Mouse (Mus musculus) retina, embryonic 14.5 days (tissue): ENCODE measurements at regions not wholly inside any gene's neighbourhood (a gene's known extent, or its start where the extent isn't known, plus 50 kb on each side); places are given as distances from the start of the nearest gene placed in this dataset.

Source experiments
- DNase-seq: peaks from one replicate; pipeline ENCODE4 v3.0.0-alpha.2; 2015; ENCODE audit warnings: low spot score

DNA sequence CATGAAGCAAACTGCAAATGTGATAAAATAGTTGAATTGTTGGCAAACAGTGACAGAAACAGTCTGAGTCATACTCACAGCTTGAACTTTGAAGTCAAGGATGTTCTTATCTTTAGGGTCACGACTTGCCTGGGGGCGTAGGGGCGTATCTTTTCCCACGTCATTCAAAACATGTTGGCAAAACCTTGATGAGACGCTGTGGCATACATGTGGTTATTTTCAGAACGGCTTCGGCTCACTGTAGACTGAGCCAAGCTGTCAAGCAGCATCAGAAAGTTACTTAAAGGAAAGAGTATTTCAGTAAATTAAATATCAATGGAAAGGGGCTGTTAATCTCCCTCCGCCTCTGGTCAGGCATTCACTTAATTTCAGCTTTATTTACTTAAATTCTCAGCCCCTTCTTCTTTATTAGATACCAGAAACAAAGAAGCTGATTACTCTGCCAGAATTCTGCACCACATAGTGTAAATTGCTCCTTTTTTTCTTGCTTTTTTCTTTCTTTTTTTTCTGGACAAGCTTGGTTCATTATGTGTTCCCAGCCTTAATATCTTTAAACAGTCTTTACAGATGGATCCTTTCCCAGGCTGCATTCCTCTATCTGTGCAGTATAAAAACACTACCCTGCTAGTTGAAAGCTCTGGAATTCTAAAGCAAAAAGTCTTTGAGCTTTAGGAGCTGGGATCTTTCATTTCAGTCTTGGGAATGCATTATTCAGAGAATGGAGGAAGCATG lies 302.9 kb upstream of the Epha3 start:
- no peak for DNase-seq

DNA sequence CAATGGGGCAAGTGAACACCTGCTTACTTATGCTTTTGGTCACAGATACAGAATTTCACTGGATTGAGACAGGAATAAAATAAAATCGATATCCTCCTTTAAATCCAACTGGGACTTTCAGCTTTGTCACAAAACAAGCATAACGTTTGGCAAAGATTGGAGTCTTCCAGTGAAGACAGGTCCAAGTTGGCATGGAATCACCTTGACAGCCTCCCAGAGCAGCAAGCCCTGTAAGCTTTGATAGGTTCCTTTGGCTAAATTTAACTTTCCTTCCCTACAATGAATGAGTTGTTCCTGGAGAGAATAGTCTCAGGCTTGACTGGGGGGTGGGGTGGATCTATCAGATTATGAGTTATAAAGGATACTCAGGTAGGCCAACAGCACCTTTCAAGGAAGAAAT lies 302.1 kb upstream of the Epha3 start:
- no peak for DNase-seq

DNA sequence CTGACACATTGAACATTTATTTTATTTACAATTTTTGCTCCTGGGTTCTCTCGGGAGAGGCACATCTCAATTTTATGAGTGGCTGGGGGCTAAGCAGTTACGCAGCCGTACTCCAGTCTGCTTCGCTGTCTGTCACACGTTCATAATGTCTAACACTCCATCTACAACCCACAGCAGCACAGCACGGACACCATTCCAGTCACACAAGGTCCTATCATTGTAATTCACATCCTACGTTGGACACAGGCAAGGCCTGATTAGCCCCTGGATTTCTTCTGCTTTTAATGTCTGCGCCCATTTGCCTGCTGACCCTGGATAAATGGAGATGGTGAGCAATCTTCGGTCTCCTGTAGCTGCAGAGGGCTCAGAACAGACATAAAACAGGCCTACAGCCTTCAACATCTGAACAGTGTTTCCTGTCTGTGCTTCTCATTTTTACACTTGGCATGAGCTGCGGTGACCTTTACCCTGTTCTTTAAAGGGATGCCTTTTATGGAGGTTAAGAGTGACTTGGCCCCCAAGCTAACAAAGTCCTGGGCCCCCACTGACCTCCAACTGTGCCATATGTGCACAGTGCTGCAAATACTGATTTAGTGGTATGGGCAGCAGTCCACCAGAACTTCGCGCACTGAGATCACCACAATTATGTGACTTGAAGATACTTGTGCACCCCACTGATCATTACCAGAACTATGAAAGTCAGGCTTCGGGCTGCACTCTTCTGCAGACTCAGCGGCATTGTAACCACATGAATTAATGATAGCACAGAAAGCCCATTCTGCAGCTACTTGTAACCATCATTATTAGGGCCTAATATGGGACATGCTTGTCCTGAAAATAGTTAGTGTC lies 281.9 kb upstream of the Epha3 start:
- DNase-seq, result no peak
